Mouse (Mus musculus): ENCODE measurements at regions not wholly inside any gene's neighbourhood (a gene's known extent, or its start where the extent isn't known, plus 50 kb on each side); places are given as distances from the start of the nearest gene placed in this dataset.

GRCm38 (mm10) chr10:117441979-117442803 is 62.4 kb upstream of the Cpsf6 start:
- TF ChIP-seq CHD2 (IDR thresholded peaks at IDR 0.05; ENCODE audit: low read length): no peak
- TF ChIP-seq ZC3H11A (IDR thresholded peaks at IDR 0.05; ENCODE audit: low read depth, low read length): no peak

All from CH12.LX (cell line).